Mouse (Mus musculus): ENCODE data around the gene Hal. TPM values are rescaled to one million over a fixed set of nuclear protein-coding genes. Genes with fewer than 3 reads are reported as not detected.
A peak's percentile ranks its signal among the peaks of the same experiment; 100 is the strongest.

Hal gene
- polyA plus RNA-seq (2016; fragmentation: Nextera tagmentation; extraction: Ambion mirVana), result 0.35 TPM in 1 of 2 replicates, not detected in the other

GRCm38 (mm10) chr10:93488066-93488827 lies at the start of gene Hal:
TSS of gene Hal (plus strand) at chr10:93488768.
- Histone ChIP-seq H3K36me3 (peaks cover 17% of the 10 kb centered on the region), H3K27me3 (no peaks in the 10 kb centered on the region), H3K4me1 (replicated peaks) (no peaks in the 10 kb centered on the region), H3K9me3 (no peaks in the 10 kb centered on the region), H3K27ac (no peak within 1 kb of the TSS), H3K4me2 (no peak within 1 kb of the TSS), H3K4me3 (replicated peaks) (no peak within 1 kb of the TSS), H3K9ac (replicated peaks) (no peak within 1 kb of the TSS)
- no peak for ATAC-seq (ENCODE audit: insufficient number of reproducible peaks, insufficient read depth, low FRiP score, low TSS enrichment, low read depth)
- WGBS, result 69% methylated on average over 17 of the region's 17 CpGs

- Histone ChIP-seq H3K4me2 (no peak overlapping the region), H3K27me3 (no peaks in the 10 kb centered on the region), H3K9ac (replicated peaks) (no peak overlapping the region), H3K4me1 (replicated peaks) (peaks cover 9% of the 10 kb centered on the region), H3K4me3 (replicated peaks) (no peak overlapping the region), H3K27ac (no peak overlapping the region), H3K9me3 (no peaks in the 10 kb centered on the region), H3K36me3 (no peaks in the 10 kb centered on the region)
- ATAC-seq (ENCODE audit: insufficient number of reproducible peaks, insufficient read depth, low FRiP score, low TSS enrichment, low read depth), result no peak
- 83% methylated on average over 6 of the region's 6 CpGs for WGBS
Observed at GRCm38 (mm10) chr10:93441501-93441900, 47.1 kb upstream of the Hal start.

- peaks cover 4% of the 10 kb centered on the region for H3K4me1 ChIP-seq (replicated peaks)
- H3K9ac ChIP-seq (replicated peaks), result no peak overlapping the region
- no peak overlapping the region for H3K4me2 ChIP-seq
- no peaks in the 10 kb centered on the region for H3K9me3 ChIP-seq
- H3K36me3 ChIP-seq, result no peaks in the 10 kb centered on the region
- WGBS, result 85% methylated on average over 3 of the region's 3 CpGs
- H3K27me3 ChIP-seq, result no peaks in the 10 kb centered on the region
- no peak for ATAC-seq (ENCODE audit: insufficient number of reproducible peaks, insufficient read depth, low FRiP score, low TSS enrichment, low read depth)
- H3K4me3 ChIP-seq (replicated peaks), result no peak overlapping the region
- H3K27ac ChIP-seq, result no peak overlapping the region
Observed at GRCm38 (mm10) chr10:93442183-93442582, 46.4 kb upstream of the Hal start.

GRCm38 (mm10) chr10:93444407-93444806 lies 44.2 kb upstream of the Hal start:
- 78% methylated on average over 9 of the region's 9 CpGs for whole genome bisulfite sequencing
- Histone ChIP-seq H3K9me3 (no peaks in the 10 kb centered on the region), H3K27ac (no peak overlapping the region), H3K36me3 (no peaks in the 10 kb centered on the region), H3K4me3 (replicated peaks) (no peak overlapping the region), H3K27me3 (no peaks in the 10 kb centered on the region), H3K4me2 (no peak overlapping the region), H3K4me1 (replicated peaks) (no peaks in the 10 kb centered on the region), H3K9ac (replicated peaks) (no peak overlapping the region)
- no peak for ATAC-seq (ENCODE audit: insufficient number of reproducible peaks, insufficient read depth, low FRiP score, low TSS enrichment, low read depth)

- no peak overlapping the region for H3K4me3 ChIP-seq (replicated peaks)
- no peaks in the 10 kb centered on the region for H3K36me3 ChIP-seq
- ATAC-seq (ENCODE audit: insufficient number of reproducible peaks, insufficient read depth, low FRiP score, low TSS enrichment, low read depth), result no peak
- no peaks in the 10 kb centered on the region for H3K9me3 ChIP-seq
- 60% methylated on average over 10 of the region's 10 CpGs for WGBS
- H3K9ac ChIP-seq (replicated peaks), result no peak overlapping the region
- no peak overlapping the region for H3K27ac ChIP-seq
- no peak overlapping the region for H3K4me2 ChIP-seq
- no peaks in the 10 kb centered on the region for H3K27me3 ChIP-seq
- H3K4me1 ChIP-seq (replicated peaks), result peaks cover 4% of the 10 kb centered on the region; the same call in 1 of the 2 replicates
Observed at GRCm38 (mm10) chr10:93447398-93447797, 41.2 kb upstream of the Hal start.

GRCm38 (mm10) chr10:93454652-93455014 lies 33.9 kb upstream of the Hal start:
- Histone ChIP-seq H3K27me3 (no peaks in the 10 kb centered on the region), H3K27ac (no peak overlapping the region), H3K9me3 (no peaks in the 10 kb centered on the region), H3K9ac (replicated peaks) (no peak overlapping the region), H3K4me1 (replicated peaks) (peaks cover 22% of the 10 kb centered on the region), H3K4me3 (replicated peaks) (peak overlapping the region; percentile 77), H3K4me2 (peak overlapping the region; percentile 87), H3K36me3 (peaks cover 4% of the 10 kb centered on the region; the same call in 1 of the 2 replicates)
- ATAC-seq (ENCODE audit: insufficient number of reproducible peaks, insufficient read depth, low FRiP score, low TSS enrichment, low read depth), result no peak
- 66% methylated on average over 7 of the region's 7 CpGs for WGBS

- ATAC-seq (ENCODE audit: insufficient number of reproducible peaks, insufficient read depth, low FRiP score, low TSS enrichment, low read depth), result no peak
- peaks cover 53% of the 10 kb centered on the region for H3K36me3 ChIP-seq
- no peak overlapping the region for H3K27ac ChIP-seq
Observed at GRCm38 (mm10) chr10:93460106-93460505, 28.5 kb upstream of the Hal start.

GRCm38 (mm10) chr10:93462692-93463382 lies 25.7 kb upstream of the Hal start:
- no peak for ATAC-seq (ENCODE audit: insufficient number of reproducible peaks, insufficient read depth, low FRiP score, low TSS enrichment, low read depth)
- no peaks in the 10 kb centered on the region for H3K9me3 ChIP-seq
- H3K9ac ChIP-seq (replicated peaks), result no peak overlapping the region
- H3K4me1 ChIP-seq (replicated peaks), result no peaks in the 10 kb centered on the region
- H3K27ac ChIP-seq, result no peak overlapping the region
- no peak overlapping the region for H3K4me2 ChIP-seq
- no peak overlapping the region for H3K4me3 ChIP-seq (replicated peaks)
- H3K27me3 ChIP-seq, result no peaks in the 10 kb centered on the region
- 83% methylated on average over 7 of the region's 7 CpGs for WGBS
- H3K36me3 ChIP-seq, result peaks cover 80% of the 10 kb centered on the region

More at GRCm38 (mm10) chr10:93460106-93460505, 28.5 kb upstream of the Hal start:
- WGBS, result 84% methylated on average over 11 of the region's 11 CpGs
- no peak overlapping the region for H3K9ac ChIP-seq (replicated peaks)
- peaks cover 4% of the 10 kb centered on the region for H3K4me1 ChIP-seq (replicated peaks)
- H3K27me3 ChIP-seq, result no peaks in the 10 kb centered on the region
- no peak overlapping the region for H3K4me2 ChIP-seq
- no peaks in the 10 kb centered on the region for H3K9me3 ChIP-seq
- H3K4me3 ChIP-seq (replicated peaks), result no peak overlapping the region

GRCm38 (mm10) chr10:93463611-93464010 lies 25.0 kb upstream of the Hal start:
- ATAC-seq (ENCODE audit: insufficient number of reproducible peaks, insufficient read depth, low FRiP score, low TSS enrichment, low read depth), result no peak
- WGBS, result 91% methylated on average over 13 of the region's 13 CpGs
- peaks cover 84% of the 10 kb centered on the region for H3K36me3 ChIP-seq

GRCm38 (mm10) chr10:93467259-93467658 lies 21.3 kb upstream of the Hal start:
- H3K9ac ChIP-seq (replicated peaks), result no peak overlapping the region
- no peak overlapping the region for H3K27ac ChIP-seq
- H3K4me3 ChIP-seq (replicated peaks), result no peak overlapping the region
- H3K27me3 ChIP-seq, result no peaks in the 10 kb centered on the region
- no peaks in the 10 kb centered on the region for H3K9me3 ChIP-seq
- H3K36me3 ChIP-seq, result peaks cover 83% of the 10 kb centered on the region
- no peak overlapping the region for H3K4me2 ChIP-seq
- WGBS, result 92% methylated on average over 4 of the region's 4 CpGs
- no peaks in the 10 kb centered on the region for H3K4me1 ChIP-seq (replicated peaks)
- ATAC-seq (ENCODE audit: insufficient number of reproducible peaks, insufficient read depth, low FRiP score, low TSS enrichment, low read depth), result no peak

More at GRCm38 (mm10) chr10:93463611-93464010, 25.0 kb upstream of the Hal start:
- Histone ChIP-seq H3K27ac (no peak overlapping the region), H3K4me3 (replicated peaks) (no peak overlapping the region), H3K9me3 (no peaks in the 10 kb centered on the region), H3K4me2 (no peak overlapping the region), H3K27me3 (no peaks in the 10 kb centered on the region), H3K9ac (replicated peaks) (no peak overlapping the region), H3K4me1 (replicated peaks) (no peaks in the 10 kb centered on the region)

- Histone ChIP-seq H3K4me3 (replicated peaks) (no peak overlapping the region), H3K4me1 (replicated peaks) (no peaks in the 10 kb centered on the region), H3K27ac (no peak overlapping the region), H3K27me3 (no peaks in the 10 kb centered on the region), H3K36me3 (peaks cover 85% of the 10 kb centered on the region), H3K9me3 (no peaks in the 10 kb centered on the region), H3K9ac (replicated peaks) (no peak overlapping the region), H3K4me2 (no peak overlapping the region)
- WGBS, result 96% methylated on average over 3 of the region's 3 CpGs
- no peak for ATAC-seq (ENCODE audit: insufficient number of reproducible peaks, insufficient read depth, low FRiP score, low TSS enrichment, low read depth)
Observed at GRCm38 (mm10) chr10:93467791-93468190, 20.8 kb upstream of the Hal start.

Measured in limb, embryonic 12.5 days (tissue).